Mouse (Mus musculus) kidney, embryonic 16.5 days (tissue): Measurements from ENCODE around the gene 5830473C10Rik. TPM values are rescaled to one million over a fixed set of nuclear protein-coding genes. Genes with fewer than 3 reads are reported as not detected.
A peak's percentile ranks its signal among the peaks of the same experiment; 100 is the strongest.

ENCODE experiments used
- ATAC-seq: fragments of 200-750 bp; cut with Nextera tagmentation; 2 replicates; pipeline ENCODE4 v1.8.0; 2017; ENCODE audit warnings: moderate TSS enrichment; ENCODE audit not compliant: low FRiP score, low TSS enrichment
- H3K27ac ChIP-seq: fragments of 300-500 bp; sonication (generic); 2 replicates; pipeline ENCODE4 v1.5.1; 2014; ENCODE audit warnings: low read length
- H3K27me3 ChIP-seq: fragments of 300-500 bp; sonication (generic); 2 replicates; pipeline ENCODE4 v1.6.1; 2014; ENCODE audit warnings: low read length, control low read depth, mixed read lengths; ENCODE audit not compliant: insufficient read depth
- H3K36me3 ChIP-seq: fragments of 300-500 bp; sonication (generic); 2 replicates; pipeline ENCODE4 v1.6.1; 2014; ENCODE audit warnings: low read length, control low read depth, mixed read lengths; ENCODE audit not compliant: insufficient read depth
- H3K4me1 ChIP-seq: fragments of 300-500 bp; sonication (generic); 2 replicates; pipeline ENCODE4 v1.6.1; 2014; ENCODE audit warnings: low read length, control low read depth, mixed read lengths; ENCODE audit not compliant: insufficient read depth
- H3K4me2 ChIP-seq: fragments of 300-500 bp; sonication (generic); replicated peaks from 2 replicates; pipeline ENCODE4 v1.6.1; 2014; ENCODE audit warnings: low read depth, low read length
- H3K4me3 ChIP-seq: fragments of 300-500 bp; sonication (generic); 2 replicates; pipeline ENCODE4 v1.5.1; 2014; ENCODE audit warnings: mild to moderate bottlenecking, low read length
- H3K9ac ChIP-seq: fragments of 300-500 bp; sonication (generic); replicated peaks from 2 replicates; pipeline ENCODE4 v1.6.1; 2014; ENCODE audit warnings: low read length
- H3K9me3 ChIP-seq: fragments of 300-500 bp; sonication (generic); 2 replicates; pipeline ENCODE4 v1.6.1; 2016; ENCODE audit warnings: low read length, control low read depth
- WGBS: fragments of 180-500 bp; shearing (Covaris S2); extraction: QIAGEN DNeasy Blood & Tissue Kit; methylation state at CpG from one replicate; pipeline ENCODE4 v1.1.7; 2014; 5-methylcytosine and 5-hydroxymethylcytosine counted together
- polyA plus RNA-seq: library from polyadenylated mRNA; unstranded; fragments of >200 nt; fragmentation: Nextera tagmentation; extraction: Ambion mirVana; gene quantifications from 2 replicates; pipeline ENCODE4 v1.2.1, GENCODE M21; 2015

5830473C10Rik gene
- polyA plus RNA-seq, 1 experiment from 2014 or later: 0.39 TPM

DNA sequence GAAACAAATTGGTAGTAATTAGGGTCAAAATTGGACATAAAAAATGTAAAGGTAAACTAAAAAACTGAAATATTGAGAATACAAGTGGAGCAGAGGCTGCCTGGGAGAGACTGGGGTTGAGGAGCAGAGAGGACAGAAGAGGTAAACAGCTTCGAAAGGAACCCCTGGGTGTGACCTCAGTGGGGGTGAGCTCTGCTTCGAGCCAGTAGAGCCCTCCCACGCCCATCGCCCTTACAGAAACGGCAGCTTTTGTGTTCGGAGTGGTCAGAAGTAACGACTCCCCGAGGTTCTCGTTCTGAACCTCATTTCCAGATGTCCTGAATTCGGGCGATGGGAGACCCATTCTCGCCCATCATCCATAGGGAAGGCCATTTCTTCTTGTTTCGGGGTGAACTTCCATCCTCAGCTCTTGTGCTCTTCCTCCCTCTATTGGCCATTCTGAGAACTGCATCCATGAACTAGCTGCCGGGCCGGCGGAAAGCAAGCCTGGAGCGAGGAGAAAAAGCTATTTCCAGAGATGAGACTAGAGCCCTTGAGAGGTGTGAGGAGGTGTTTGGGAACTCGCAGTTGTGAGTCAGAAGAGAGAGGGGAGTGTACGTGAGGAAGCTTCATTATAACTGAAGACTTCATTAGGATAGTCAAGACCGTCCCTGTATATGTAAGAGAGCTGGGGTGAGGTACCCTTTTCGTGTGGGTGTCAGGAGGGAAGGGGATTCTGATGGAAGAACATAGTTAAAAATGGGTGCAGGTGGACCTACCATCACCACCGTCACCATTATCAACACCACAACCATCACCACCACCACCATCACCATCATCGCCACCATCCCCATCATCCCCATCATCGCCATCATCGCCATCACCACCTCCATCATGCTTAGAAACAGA, 28.0 kb downstream of the 5830473C10Rik start:
- H3K9ac ChIP-seq: peak overlapping the region; percentile 64
- H3K4me2 ChIP-seq: peak overlapping the region; percentile 77
- no peaks in the 10 kb centered on the region for H3K9me3 ChIP-seq
- no peak overlapping the region for H3K27ac ChIP-seq
- ATAC-seq: peak; percentile 50
- no peaks in the 10 kb centered on the region for H3K36me3 ChIP-seq
- H3K4me1 ChIP-seq: no peaks in the 10 kb centered on the region
- WGBS: 26% methylated on average over 25 of the region's 25 CpGs
- peak overlapping the region; percentile 51 for H3K4me3 ChIP-seq
- H3K27me3 ChIP-seq: no peaks in the 10 kb centered on the region

DNA sequence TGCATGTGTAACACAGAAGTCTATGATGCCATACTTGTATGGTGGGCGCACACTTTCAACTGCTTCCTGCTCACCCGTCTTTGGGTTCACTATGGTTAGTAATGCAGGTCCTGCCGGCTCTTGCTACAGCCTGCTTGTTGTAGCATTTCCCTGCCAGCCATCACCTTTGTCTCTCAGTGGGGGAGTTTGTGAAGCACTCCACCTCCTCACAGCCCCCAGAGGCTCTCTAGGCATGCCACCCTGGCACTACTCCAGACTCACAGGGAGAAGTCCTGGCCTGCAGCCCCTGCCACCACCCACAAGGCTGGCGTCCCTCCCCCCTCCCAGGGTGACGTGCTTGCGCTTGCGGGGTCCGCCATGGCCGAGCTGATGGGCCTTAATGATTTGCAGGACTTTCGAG, 29.8 kb downstream of the 5830473C10Rik start:
- 83% methylated on average over 10 of the region's 10 CpGs for WGBS
- no peaks in the 10 kb centered on the region for H3K4me1 ChIP-seq
- H3K27me3 ChIP-seq: no peaks in the 10 kb centered on the region
- H3K4me3 ChIP-seq: no peak overlapping the region
- no peaks in the 10 kb centered on the region for H3K36me3 ChIP-seq
- H3K9me3 ChIP-seq: no peaks in the 10 kb centered on the region
- ATAC-seq: no peak
- no peak overlapping the region for H3K4me2 ChIP-seq
- H3K9ac ChIP-seq: no peak overlapping the region
- H3K27ac ChIP-seq: no peak overlapping the region

DNA sequence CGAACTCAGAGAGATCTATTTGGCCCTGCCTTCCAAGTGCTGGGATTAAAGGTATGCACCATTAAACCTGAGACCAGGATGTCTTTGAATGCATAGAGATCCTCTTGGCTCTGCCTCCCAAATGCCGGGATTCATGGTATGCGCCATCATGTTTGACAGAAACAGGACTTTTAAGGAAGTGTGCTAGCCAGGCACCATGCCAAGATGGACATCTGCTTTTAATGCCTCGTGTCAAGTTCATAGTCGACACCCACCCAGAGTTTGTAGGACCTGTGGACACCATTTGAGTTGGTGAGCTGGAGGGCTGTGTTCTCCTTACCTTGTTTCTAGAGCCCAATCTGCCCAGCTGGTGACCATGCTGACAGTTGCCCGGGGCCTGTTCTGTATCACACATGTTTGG, 31.0 kb downstream of the 5830473C10Rik start:
- Histone ChIP-seq H3K27me3 (no peaks in the 10 kb centered on the region), H3K9me3 (no peaks in the 10 kb centered on the region), H3K36me3 (no peaks in the 10 kb centered on the region), H3K4me3 (no peak overlapping the region), H3K4me1 (no peaks in the 10 kb centered on the region), H3K27ac (no peak overlapping the region), H3K9ac (no peak overlapping the region), H3K4me2 (no peak overlapping the region)
- no peak for ATAC-seq
- 70% methylated on average over 6 of the region's 6 CpGs for WGBS

DNA sequence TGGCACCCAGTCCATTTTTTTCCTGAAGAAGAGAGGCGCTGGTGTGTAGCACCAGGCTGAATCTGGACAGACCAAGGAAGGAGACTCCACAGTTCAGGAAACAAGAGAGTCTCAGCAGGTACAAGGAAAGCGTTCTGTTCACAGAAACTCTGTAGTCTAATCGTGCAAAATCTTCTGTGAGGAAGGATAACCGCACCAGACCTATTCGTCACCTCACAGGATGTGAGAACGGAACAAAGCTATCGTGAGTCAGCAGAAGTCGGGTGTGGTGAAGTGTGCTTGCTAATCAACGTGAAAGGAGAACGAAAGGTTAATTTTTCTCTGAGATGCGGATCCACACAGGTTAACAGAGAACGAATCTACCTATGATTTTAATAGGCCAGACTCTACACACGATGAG, 34.0 kb downstream of the 5830473C10Rik start:
- H3K27ac ChIP-seq: no peak overlapping the region
- WGBS: 76% methylated on average over 13 of the region's 13 CpGs
- H3K27me3 ChIP-seq: no peaks in the 10 kb centered on the region
- H3K4me3 ChIP-seq: no peak overlapping the region
- no peak for ATAC-seq
- H3K9ac ChIP-seq: no peak overlapping the region
- peaks cover 3% of the 10 kb centered on the region; the same call in 1 of the 2 replicates for H3K4me1 ChIP-seq
- H3K36me3 ChIP-seq: no peaks in the 10 kb centered on the region
- H3K9me3 ChIP-seq: no peaks in the 10 kb centered on the region
- H3K4me2 ChIP-seq: no peak overlapping the region

DNA sequence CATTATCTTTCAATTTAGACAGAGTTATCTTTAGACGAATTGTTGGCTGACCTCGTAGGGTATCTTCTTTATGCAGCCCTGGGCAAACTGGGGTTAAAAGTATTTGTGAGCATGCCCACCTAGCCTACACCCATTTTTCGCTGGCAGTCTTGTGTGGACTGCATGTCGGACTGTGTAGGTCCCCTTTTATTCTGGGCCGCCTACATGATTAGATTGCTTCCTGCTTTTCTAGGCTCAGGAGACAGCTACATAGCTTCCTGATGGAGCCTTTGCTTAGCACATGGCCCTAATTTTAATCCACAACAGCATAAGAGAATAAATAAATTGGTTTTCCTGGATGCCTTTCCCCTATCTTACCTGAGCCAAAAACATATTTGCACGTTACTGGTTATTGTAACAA, 35.2 kb downstream of the 5830473C10Rik start:
- no peaks in the 10 kb centered on the region for H3K36me3 ChIP-seq
- H3K4me3 ChIP-seq: no peak overlapping the region
- ATAC-seq: no peak
- H3K4me1 ChIP-seq: peaks cover 3% of the 10 kb centered on the region; the same call in 1 of the 2 replicates
- H3K27ac ChIP-seq: no peak overlapping the region
- 77% methylated on average over 6 of the region's 6 CpGs for WGBS
- no peak overlapping the region for H3K4me2 ChIP-seq
- no peaks in the 10 kb centered on the region for H3K9me3 ChIP-seq
- no peaks in the 10 kb centered on the region for H3K27me3 ChIP-seq
- no peak overlapping the region for H3K9ac ChIP-seq

DNA sequence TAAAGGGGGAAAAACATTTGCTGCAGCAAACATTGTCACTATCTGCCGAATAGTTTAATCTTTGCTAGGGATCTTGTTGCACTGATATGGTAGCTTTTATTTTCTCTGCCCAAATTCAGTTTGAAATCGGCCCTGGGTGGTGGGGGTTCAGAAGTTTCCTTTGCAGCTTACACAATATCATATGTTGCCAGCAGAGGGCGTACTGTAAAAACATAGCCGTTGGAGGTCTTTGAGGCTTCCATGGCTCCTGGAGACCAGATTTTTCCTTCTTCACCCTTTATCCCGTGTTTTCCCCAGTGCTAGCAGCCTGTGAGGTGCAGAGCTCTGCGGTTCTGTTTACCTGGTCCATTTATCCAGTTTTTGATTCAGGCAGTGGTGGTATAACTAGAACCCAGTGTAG, 40.6 kb downstream of the 5830473C10Rik start:
- no peaks in the 10 kb centered on the region for H3K9me3 ChIP-seq
- H3K36me3 ChIP-seq: no peaks in the 10 kb centered on the region
- ATAC-seq: no peak
- H3K4me3 ChIP-seq: no peak overlapping the region
- no peak overlapping the region for H3K4me2 ChIP-seq
- no peaks in the 10 kb centered on the region for H3K27me3 ChIP-seq
- H3K9ac ChIP-seq: no peak overlapping the region
- peaks cover 3% of the 10 kb centered on the region; the same call in 1 of the 2 replicates for H3K4me1 ChIP-seq
- no peak overlapping the region for H3K27ac ChIP-seq
- 14% methylated on average over 6 of the region's 6 CpGs for WGBS

DNA sequence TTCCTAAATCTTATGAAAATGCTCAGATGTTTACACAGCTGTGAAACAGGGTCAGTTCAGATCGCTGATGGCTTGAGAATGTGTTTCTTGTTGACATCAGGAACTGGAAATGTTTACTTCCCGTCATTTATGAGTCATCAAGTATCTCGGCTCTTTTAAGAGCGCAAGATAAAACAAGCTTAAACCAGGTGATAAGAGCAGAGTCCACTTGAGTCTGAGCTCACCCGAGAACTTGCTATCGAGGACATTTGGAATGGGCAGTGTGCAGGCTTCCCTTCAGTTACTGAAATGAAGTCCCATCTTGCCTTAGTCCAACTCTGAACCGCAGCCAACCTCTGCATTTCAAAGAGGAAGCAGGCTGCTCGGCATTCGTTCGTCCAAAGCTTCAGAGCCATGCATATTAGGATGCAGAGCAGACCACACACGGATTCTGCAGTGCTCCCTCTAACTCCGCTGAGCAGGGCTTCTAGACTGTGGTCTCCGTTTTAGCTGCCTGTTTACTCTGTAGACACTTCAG, 42.6 kb downstream of the 5830473C10Rik start:
- no peaks in the 10 kb centered on the region for H3K36me3 ChIP-seq
- H3K4me2 ChIP-seq: peak overlapping the region; percentile 10
- 43% methylated on average over 13 of the region's 13 CpGs for WGBS
- no peaks in the 10 kb centered on the region for H3K9me3 ChIP-seq
- no peak overlapping the region for H3K9ac ChIP-seq
- H3K4me3 ChIP-seq: no peak overlapping the region
- peak; percentile 69; the same call in 1 of the 2 replicates for ATAC-seq
- no peak overlapping the region for H3K27ac ChIP-seq
- peaks cover 3% of the 10 kb centered on the region; the same call in 1 of the 2 replicates for H3K4me1 ChIP-seq
- H3K27me3 ChIP-seq: no peaks in the 10 kb centered on the region

DNA sequence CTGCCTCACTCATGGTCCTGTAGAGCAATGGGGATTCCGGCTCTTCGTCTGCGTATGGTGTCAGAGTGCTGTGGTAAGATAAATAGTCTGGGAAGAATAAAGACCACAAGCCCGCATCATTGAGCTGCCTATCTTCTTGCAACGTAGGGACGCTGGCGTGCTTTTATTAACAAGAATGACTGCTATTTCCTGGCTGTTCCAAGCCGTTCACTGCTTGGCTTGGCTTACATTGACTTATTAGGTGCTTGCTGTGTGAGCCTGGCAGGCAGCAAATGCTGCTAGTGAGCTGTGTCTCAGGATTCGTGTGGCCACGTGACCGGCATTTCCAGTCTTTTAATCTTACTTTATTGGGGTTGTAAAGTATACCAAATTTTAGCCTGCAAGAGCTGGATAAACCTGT, 48.0 kb downstream of the 5830473C10Rik start:
- H3K36me3 ChIP-seq: no peaks in the 10 kb centered on the region
- H3K27me3 ChIP-seq: no peaks in the 10 kb centered on the region
- H3K27ac ChIP-seq: no peak overlapping the region
- peak; percentile 59; the same call in 1 of the 2 replicates for ATAC-seq
- no peaks in the 10 kb centered on the region for H3K9me3 ChIP-seq
- 41% methylated on average over 11 of the region's 11 CpGs for WGBS
- H3K4me2 ChIP-seq: no peak overlapping the region
- no peaks in the 10 kb centered on the region for H3K4me1 ChIP-seq
- no peak overlapping the region for H3K9ac ChIP-seq
- H3K4me3 ChIP-seq: no peak overlapping the region

DNA sequence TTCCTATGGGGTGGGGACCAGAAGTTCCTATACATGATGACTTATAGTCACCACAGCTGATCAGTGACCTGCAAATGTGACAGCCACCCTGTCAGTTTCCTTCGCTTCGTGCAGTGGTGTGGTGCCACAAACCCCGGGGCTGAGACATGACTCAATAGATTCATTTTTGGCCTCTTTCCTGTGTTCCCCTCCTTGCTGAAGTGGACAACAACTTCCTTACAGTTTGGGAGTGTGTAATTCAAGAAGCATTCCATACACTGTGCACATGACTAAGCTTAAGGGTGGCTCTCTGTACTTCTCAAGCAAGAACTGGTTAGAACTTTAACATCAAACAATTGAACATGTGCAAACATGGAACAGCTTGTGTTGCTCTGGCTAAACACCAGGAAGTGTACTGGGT, 50.5 kb downstream of the 5830473C10Rik start:
- Histone ChIP-seq H3K27ac (no peak overlapping the region), H3K4me1 (no peaks in the 10 kb centered on the region), H3K36me3 (no peaks in the 10 kb centered on the region), H3K4me2 (no peak overlapping the region), H3K27me3 (no peaks in the 10 kb centered on the region), H3K4me3 (no peak overlapping the region), H3K9ac (no peak overlapping the region), H3K9me3 (no peaks in the 10 kb centered on the region)
- 79% methylated on average over 3 of the region's 3 CpGs for WGBS
- no peak for ATAC-seq

DNA sequence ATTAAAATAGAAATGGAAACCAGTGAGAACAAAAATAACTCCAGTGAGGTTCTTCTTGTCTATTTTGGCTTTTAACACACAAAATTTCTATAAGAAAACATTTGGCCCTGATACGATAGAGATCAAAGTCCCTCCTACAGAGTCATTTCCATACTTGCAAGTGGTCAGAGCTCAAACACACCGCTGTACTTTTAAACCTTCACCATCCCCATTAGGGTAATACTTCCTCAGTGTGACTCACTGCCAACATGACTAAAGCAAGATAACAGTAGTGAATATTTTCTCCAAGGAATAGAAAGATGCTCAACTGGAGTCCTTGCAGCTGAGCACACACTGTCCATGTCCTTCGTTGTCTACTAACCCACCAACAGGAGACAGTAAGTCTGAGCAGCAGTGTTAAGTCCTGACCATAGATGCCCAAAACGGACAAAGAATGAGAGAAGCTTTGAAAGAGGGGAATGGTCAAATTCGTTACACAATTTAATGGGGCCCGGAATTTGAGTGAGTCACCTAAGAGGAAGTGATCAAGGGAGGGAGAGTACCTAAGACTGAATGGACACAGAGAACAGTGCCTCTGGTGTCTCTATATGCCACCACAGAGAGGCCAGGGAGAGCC, 51.2 kb downstream of the 5830473C10Rik start:
- H3K36me3 ChIP-seq: no peaks in the 10 kb centered on the region
- H3K4me1 ChIP-seq: no peaks in the 10 kb centered on the region
- H3K27ac ChIP-seq: no peak overlapping the region
- H3K9me3 ChIP-seq: no peaks in the 10 kb centered on the region
- H3K4me2 ChIP-seq: no peak overlapping the region
- no peaks in the 10 kb centered on the region for H3K27me3 ChIP-seq
- WGBS: 81% methylated on average over 6 of the region's 6 CpGs
- no peak overlapping the region for H3K4me3 ChIP-seq
- no peak for ATAC-seq
- no peak overlapping the region for H3K9ac ChIP-seq
